In the genomic region with DNA sequence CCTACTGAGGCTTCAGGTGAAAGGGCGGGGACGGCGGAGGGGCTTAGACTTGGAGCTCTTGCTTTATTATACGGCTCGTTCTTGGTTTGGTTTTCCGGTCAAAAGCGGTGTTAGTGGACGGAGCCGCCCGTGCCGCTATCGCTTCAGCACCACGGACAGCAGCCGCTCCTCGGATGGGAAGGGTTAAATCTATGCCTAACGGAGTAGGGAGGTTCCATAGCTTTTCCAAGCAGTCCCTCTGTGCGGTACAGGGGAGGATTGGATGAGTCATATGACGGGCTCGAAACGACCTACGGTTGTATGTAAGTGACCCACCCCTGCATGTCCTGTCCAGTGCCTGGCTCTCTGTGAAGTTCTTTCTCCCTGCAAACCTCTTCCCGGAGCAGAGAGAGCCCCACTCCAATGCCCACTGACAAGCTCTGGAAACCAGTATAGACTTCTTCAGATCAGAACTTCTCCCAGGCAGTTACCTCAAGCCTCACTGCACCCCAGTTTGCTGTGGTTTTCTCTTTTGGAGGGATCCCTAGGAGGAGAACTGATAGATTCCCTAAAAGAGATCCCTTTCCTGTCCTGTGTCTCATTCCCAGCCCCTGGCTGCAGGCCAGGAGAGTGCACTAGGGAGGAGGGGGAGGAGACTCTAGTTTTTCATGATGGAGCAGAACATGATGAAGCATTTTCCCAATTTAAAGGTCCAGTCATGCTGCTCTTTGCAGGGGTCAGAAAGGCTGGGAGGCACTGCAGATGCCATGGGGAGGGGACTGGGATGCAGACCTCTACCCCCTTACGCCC, we compare ENCODE assay signal across 7 mouse cellular contexts. TPM values are rescaled to one million over a fixed set of nuclear protein-coding genes. Genes with fewer than 3 reads are reported as not detected.
DNase-seq lines count a peak whose midpoint lies in the region; ATAC-seq and TF ChIP-seq lines count a peak whose summit lies in the region.

No protein-coding gene starts in this region.

- TF ChIP-seq CTCF in cortical plate, adult 2 months (IDR thresholded peaks at IDR 0.05; ENCODE audit: extremely low read depth, insufficient read depth, low read length), result no peak

- no peak for ATAC-seq in hindbrain, embryonic 11.5 days (ENCODE audit: low FRiP score)
- ATAC-seq in limb, embryonic 12.5 days (ENCODE audit: insufficient number of reproducible peaks, insufficient read depth, low FRiP score, low TSS enrichment, low read depth), result 0 out of 2 replicates have a peak, but pooled peaks have one; percentile 44
- no peak for ATAC-seq in neural tube, embryonic 11.5 days (ENCODE audit: insufficient read depth, low FRiP score, low TSS enrichment)
- ATAC-seq in activated CD4-positive, CD25-positive, alpha-beta regulatory T cell, adult 4 months, result no peak

- no peak for TF ChIP-seq POLR2A in cortical plate, adult 2 months (IDR thresholded peaks at IDR 0.05; ENCODE audit: extremely low read depth, insufficient read depth, low read length)

- WGBS in hindbrain, embryonic 11.5 days, result 6% methylated on average over 23 of the region's 23 CpGs
- 7% methylated on average over 23 of the region's 23 CpGs for WGBS in limb, embryonic 12.5 days
- 5% methylated on average over 23 of the region's 23 CpGs for WGBS in neural tube, embryonic 11.5 days

- DNase-seq in right cerebral cortex, adult 18-20 months, result peak; percentile 43
- DNase-seq in right cerebral cortex, postnatal 25 days, result no peak
- DNase-seq in hindbrain, embryonic 11.5 days (ENCODE audit: low spot score), result peak; percentile 81
- DNase-seq in neural tube, embryonic 11.5 days (ENCODE audit: low spot score), result peak; percentile 82

- no peak overlapping the region for H3K9ac ChIP-seq in hindbrain, embryonic 11.5 days (ENCODE audit: low read depth, low read length)
- H3K9ac ChIP-seq in limb, embryonic 12.5 days (replicated peaks), result no peak overlapping the region
- no peak overlapping the region for H3K9ac ChIP-seq in neural tube, embryonic 11.5 days (ENCODE audit: low read length)

- H3K4me1 ChIP-seq in cortical plate, adult 2 months (ENCODE audit: control insufficient read depth, insufficient read depth, low read length), result peaks cover 9% of the 10 kb centered on the region
- peaks cover 14% of the 10 kb centered on the region for H3K4me1 ChIP-seq in hindbrain, embryonic 11.5 days (replicated peaks; ENCODE audit: control insufficient read depth, insufficient read depth, low read length)
- peaks cover 16% of the 10 kb centered on the region for H3K4me1 ChIP-seq in limb, embryonic 12.5 days (replicated peaks)
- peaks cover 12% of the 10 kb centered on the region for H3K4me1 ChIP-seq in neural tube, embryonic 11.5 days (ENCODE audit: control insufficient read depth, insufficient read depth, low read length)

- no peaks in the 10 kb centered on the region for H3K9me3 ChIP-seq in hindbrain, embryonic 11.5 days (ENCODE audit: control insufficient read depth, low read length)
- no peaks in the 10 kb centered on the region for H3K9me3 ChIP-seq in limb, embryonic 12.5 days
- H3K9me3 ChIP-seq in neural tube, embryonic 11.5 days (ENCODE audit: control insufficient read depth, low read length), result no peaks in the 10 kb centered on the region

- no peaks in the 10 kb centered on the region for H3K36me3 ChIP-seq in hindbrain, embryonic 11.5 days (ENCODE audit: control insufficient read depth, insufficient read depth, low read length)
- no peaks in the 10 kb centered on the region for H3K36me3 ChIP-seq in limb, embryonic 12.5 days
- no peaks in the 10 kb centered on the region for H3K36me3 ChIP-seq in neural tube, embryonic 11.5 days (ENCODE audit: control insufficient read depth, insufficient read depth, low read length)

- peak overlapping the region; percentile 85 for H3K4me3 ChIP-seq in cortical plate, adult 2 months (ENCODE audit: insufficient read depth, low read length)
- H3K4me3 ChIP-seq in hindbrain, embryonic 11.5 days (ENCODE audit: low read depth, low read length), result no peak overlapping the region
- H3K4me3 ChIP-seq in limb, embryonic 12.5 days (replicated peaks), result no peak overlapping the region
- no peak overlapping the region for H3K4me3 ChIP-seq in neural tube, embryonic 11.5 days (ENCODE audit: low read depth, low read length)

- H3K27ac ChIP-seq in cortical plate, adult 2 months (ENCODE audit: insufficient read depth, low read length), result no peak overlapping the region
- H3K27ac ChIP-seq in hindbrain, embryonic 11.5 days (ENCODE audit: low read depth, low read length), result no peak overlapping the region
- no peak overlapping the region for H3K27ac ChIP-seq in limb, embryonic 12.5 days
- H3K27ac ChIP-seq in neural tube, embryonic 11.5 days (ENCODE audit: low read depth, low read length), result no peak overlapping the region

- H3K4me2 ChIP-seq in hindbrain, embryonic 11.5 days (replicated peaks; ENCODE audit: low read depth, low read length), result no peak overlapping the region
- H3K4me2 ChIP-seq in limb, embryonic 12.5 days, result no peak overlapping the region
- H3K4me2 ChIP-seq in neural tube, embryonic 11.5 days (ENCODE audit: low read depth), result no peak overlapping the region; the same call in 1 of the 2 replicates

- H3K27me3 ChIP-seq in hindbrain, embryonic 11.5 days (ENCODE audit: control insufficient read depth, insufficient read depth, low read length), result peaks cover 73% of the 10 kb centered on the region
- H3K27me3 ChIP-seq in limb, embryonic 12.5 days, result peaks cover 99% of the 10 kb centered on the region
- peaks cover 76% of the 10 kb centered on the region for H3K27me3 ChIP-seq in neural tube, embryonic 11.5 days (ENCODE audit: control insufficient read depth, insufficient read depth, low read length)

RNA-seq across cellular contexts. Expression of a gene that starts 1.6 kb away (rescaled TPM):
- polyA plus RNA-seq in cortical plate, adult 2 months (2012; rRNA removed), result 33.5 and 35.3 TPM in 2 replicates
- 0.82 and 1.2 TPM in 2 replicates for polyA plus RNA-seq in hindbrain, embryonic 11.5 days (2014; fragmentation: Nextera tagmentation; extraction: Ambion mirVana)
- 0.19 and 0.27 TPM in 2 replicates for polyA plus RNA-seq in limb, embryonic 12.5 days (2016; fragmentation: Nextera tagmentation; extraction: Ambion mirVana)
- 1.4 and 1.9 TPM in 2 replicates for polyA plus RNA-seq in neural tube, embryonic 11.5 days (2014; fragmentation: Nextera tagmentation; extraction: Ambion mirVana)
- 1 to 10 TPM; 6.5 to 9.2 TPM for polyA plus RNA-seq in activated CD4-positive, CD25-positive, alpha-beta regulatory T cell, adult 4 months (2017; shearing (Covaris generic))

RNA-seq across cellular contexts. Expression of a gene that starts 37.2 kb away (rescaled TPM):
- polyA plus RNA-seq in cortical plate, adult 2 months (2012; rRNA removed), result 162 and 169 TPM in 2 replicates
- polyA plus RNA-seq in hindbrain, embryonic 11.5 days (2014; fragmentation: Nextera tagmentation; extraction: Ambion mirVana), result 60.7 and 61.3 TPM in 2 replicates
- polyA plus RNA-seq in limb, embryonic 12.5 days (2016; fragmentation: Nextera tagmentation; extraction: Ambion mirVana), result 48.8 and 54.8 TPM in 2 replicates
- polyA plus RNA-seq in neural tube, embryonic 11.5 days (2014; fragmentation: Nextera tagmentation; extraction: Ambion mirVana), result 65.1 and 73.6 TPM in 2 replicates
- 10 to 100 TPM; 51.9 to 60.4 TPM for polyA plus RNA-seq in activated CD4-positive, CD25-positive, alpha-beta regulatory T cell, adult 4 months (2017; shearing (Covaris generic))

RNA-seq across cellular contexts. Expression of a gene that starts 54.3 kb away (rescaled TPM):
- polyA plus RNA-seq in cortical plate, adult 2 months (2012; rRNA removed), result 46.4 and 48.1 TPM in 2 replicates
- 61.9 and 64.7 TPM in 2 replicates for polyA plus RNA-seq in hindbrain, embryonic 11.5 days (2014; fragmentation: Nextera tagmentation; extraction: Ambion mirVana)
- 40.3 and 44.3 TPM in 2 replicates for polyA plus RNA-seq in limb, embryonic 12.5 days (2016; fragmentation: Nextera tagmentation; extraction: Ambion mirVana)
- 56.5 and 61.1 TPM in 2 replicates for polyA plus RNA-seq in neural tube, embryonic 11.5 days (2014; fragmentation: Nextera tagmentation; extraction: Ambion mirVana)
- 10 to 100 TPM; 31.6 to 45.2 TPM for polyA plus RNA-seq in activated CD4-positive, CD25-positive, alpha-beta regulatory T cell, adult 4 months (2017; shearing (Covaris generic))
